Mouse (Mus musculus) heart, adult 9 months (tissue): ENCODE results near the gene Prss36.
A peak's percentile ranks its signal among the peaks of the same experiment; 100 is the strongest.
"Not testable (repeated sequence)": the region's sequence is repeated elsewhere in the genome, so short reads cannot be mapped to it uniquely, and the experiment has no call there.

Experiments used
- DNase-seq, 2 experiments: peaks; one replicate each; pipeline ENCODE4 v3.0.0; 2022; ENCODE audit warnings: low spot score in 2 of 2

Prss36 gene

GRCm38 (mm10) chr7:127946470-127947023, at the start of gene Prss36:
TSS of gene Prss36 (minus strand) at chr7:127946725.
- DNase-seq: no peak

- DNase-seq: peak; percentile 43 to 57
Measured at GRCm38 (mm10) chr7:127993341-127993977, 46.9 kb upstream of the Prss36 start, which contains the start of gene Pycard. TSS of gene Pycard (minus strand) at chr7:127993867.

DNA sequence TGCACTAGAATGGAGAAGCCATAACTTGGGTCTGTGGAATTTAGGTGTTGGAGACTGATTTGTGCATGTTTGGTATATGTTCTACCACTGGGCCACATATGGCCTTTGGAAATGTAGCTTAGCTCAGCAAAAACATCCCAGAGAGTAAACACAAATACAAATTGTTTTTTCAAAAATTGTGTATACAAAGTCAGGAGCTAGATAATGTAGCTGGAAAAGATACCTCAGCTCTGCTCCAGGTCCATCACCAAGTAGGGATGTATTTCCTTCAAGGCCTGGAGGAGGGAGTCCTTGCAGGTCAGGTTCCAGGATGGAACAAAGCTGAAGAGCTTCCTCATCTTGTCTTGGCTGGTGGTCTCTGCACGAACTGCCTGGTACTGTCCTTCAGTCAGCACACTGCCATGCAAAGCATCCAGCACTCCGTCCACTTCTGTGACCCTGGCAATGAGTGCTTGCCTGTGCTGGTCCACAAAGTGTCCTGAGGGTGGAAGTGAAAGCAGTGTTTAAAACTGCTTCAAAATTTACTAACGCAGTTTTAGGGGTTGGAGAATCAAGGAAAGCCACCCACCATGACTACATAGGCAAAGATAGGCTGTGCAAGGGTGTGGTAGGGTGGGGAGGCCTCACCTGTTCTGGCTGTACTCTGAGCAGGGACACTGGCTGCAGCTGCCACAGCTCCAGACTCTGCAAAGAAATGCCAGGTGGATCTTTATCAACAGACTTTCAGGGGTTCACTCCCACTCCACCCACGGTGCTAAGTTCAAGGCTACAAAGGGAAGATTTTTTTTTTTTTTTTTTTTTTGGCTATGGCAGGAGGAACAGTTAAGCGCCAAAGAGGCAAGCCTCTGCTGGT, 46.2 kb upstream of the Prss36 start:
- no peak for DNase-seq

DNA sequence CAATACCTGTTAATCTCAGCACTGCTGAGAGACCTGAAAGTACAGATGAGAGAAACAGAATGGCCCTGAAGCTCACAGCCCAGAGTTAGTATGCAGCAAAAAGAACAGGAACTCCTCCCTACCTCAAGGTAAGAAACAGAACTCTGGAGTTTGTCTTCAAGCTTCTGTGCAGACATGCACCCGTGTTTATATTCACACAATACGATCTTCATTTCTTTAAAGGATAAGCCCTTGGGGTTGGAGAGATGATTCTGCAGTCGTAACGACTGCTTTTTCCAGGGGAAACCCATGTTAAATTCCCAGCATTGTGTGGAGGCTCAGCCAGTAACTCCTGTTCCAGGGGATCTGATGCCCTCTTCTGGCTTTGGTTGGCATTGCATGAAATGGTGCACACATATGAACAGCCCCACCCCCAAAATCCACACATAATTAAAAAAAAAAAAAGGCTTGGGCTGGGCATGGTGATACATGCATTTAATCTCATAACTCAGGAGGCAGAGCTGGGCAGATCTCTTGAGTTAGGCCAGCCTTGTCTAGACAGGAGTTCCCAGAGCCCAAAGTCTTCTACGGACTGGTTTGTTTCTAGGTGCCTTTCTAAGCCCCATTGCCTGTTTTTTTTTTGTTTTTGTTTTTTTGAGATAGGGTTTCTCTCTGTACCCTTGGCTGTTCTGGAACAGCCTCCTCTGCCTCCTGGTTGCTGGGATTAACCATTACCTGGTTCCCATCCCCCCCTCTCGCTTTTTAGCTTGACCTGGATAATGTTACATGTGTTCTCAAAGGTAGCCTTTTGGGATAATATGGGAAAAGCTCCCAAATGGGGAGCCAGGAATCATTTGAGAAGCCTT, 45.3 kb upstream of the Prss36 start:
- peak; percentile 45 to 58 for DNase-seq

DNA sequence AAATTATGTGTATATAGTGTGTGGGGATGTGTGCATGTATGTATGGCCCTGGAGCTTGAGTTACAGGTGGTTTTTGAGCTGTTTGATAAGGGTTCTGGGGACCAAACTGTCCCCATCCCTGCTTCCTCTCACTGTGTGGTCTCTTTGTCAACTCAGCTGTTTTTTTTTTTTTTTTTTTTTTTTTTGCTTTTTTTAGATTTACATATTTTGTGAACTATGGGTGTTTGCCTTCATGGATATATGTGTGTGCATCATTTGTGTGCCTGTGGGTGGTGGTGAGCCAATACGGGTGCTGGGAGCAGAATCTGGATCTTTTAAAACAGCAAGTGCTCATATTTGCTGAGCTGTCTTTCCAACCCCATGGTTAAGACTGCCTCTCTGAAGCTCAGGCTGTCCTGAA, 42.4 kb upstream of the Prss36 start:
- no peak for DNase-seq

DNA sequence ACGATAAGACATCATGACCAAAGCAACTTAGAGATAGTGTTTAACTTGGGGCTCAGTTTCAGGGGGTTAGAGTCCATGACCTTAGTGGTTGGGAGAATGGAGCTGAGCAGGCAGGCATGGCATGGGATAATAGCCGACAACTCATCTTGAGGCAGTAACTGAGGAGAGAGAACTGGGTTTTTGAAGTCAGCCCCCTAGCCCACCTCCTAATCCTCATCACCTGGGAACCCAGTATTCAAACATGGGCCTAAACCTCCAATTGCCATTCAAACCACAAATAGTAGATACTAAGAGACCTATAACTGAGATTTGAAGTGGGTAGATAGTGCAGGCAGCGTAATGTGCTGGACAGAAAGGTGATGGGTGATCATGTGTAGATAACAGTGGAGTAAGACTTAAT, 34.1 kb upstream of the Prss36 start:
- no peak for DNase-seq

DNA sequence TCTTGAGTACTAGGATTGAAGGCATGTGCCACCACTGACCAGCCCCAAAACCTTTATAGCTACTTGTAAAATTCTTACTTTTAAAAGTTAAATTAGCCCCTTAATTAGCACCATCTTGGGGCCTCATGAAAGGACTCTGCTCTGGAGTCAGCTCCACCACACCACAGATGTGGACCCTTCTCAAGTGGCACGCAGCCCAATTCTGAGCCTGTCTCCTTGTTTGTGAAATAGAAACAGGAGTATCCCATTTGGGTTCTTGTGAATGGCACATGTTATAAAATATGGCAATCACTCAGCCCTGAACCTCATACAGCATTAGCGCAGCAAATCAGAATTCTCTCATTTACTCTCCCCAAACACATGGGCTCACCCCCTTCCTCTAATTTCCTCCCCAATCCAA, 32.3 kb upstream of the Prss36 start:
- no peak for DNase-seq

- DNase-seq: peak; percentile 36 to 47
Measured at GRCm38 (mm10) chr7:127974413-127974930, 27.9 kb upstream of the Prss36 start.

GRCm38 (mm10) chr7:127967922-127968828, 21.6 kb upstream of the Prss36 start:
- peak; percentile 81 to 84 for DNase-seq

GRCm38 (mm10) chr7:127967004-127967921, 20.7 kb upstream of the Prss36 start, which contains the start of gene Fus:
TSS of gene Fus (plus strand) at chr7:127967457.
- DNase-seq: peak; percentile 95 to 96

DNA sequence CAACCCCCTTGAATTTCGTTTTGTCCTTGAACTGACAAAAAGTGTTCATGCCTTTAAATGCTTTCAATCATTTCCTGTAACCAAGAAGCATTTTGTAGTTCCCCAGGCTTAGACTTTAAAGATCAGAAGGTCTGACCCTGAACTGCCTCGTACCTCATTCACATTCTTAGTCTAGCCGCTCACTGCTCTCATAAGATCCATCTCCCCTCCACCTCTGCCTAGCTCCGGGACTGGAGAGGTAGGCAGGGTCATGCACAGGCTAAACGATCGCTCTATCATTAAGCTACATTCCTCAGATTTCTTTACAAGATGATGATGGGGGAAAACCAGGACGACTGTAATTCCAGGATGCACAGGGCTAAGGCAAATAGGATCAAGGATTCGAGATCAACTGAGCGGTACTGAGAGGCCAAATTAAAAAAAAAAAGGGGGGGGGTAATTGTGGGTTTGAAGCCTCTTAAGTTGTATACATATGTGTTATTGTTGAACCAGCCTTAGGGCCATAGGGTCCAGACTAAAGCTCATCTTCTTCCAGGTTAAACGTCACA, 19.9 kb upstream of the Prss36 start:
- DNase-seq: no peak

DNA sequence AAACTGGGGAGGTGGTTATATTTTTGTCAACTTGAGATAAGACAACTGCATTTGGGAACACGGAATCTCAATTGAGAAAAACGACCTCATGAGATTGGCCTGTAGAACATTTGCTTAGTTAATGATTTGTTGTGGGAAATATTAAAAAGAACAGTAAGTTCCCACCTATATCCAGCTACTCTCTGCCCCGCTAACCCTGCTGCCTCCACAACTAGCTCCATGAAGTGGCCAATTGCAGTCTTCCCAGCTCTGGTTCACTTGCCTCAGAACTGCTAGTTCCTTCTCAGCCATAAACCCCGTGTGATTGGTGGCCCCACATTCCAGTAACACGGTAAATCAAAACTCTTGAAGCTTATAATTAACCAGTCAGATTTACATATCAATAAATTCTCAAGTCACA, 12.8 kb upstream of the Prss36 start:
- DNase-seq: no peak

- no peak for DNase-seq
Measured at GRCm38 (mm10) chr7:127952864-127953581, 6.5 kb upstream of the Prss36 start.

- DNase-seq: peak in 1 of 2 experiments; percentile 24
Measured at GRCm38 (mm10) chr7:127944614-127945013, 1.9 kb downstream of the Prss36 start.

- DNase-seq: not testable (repeated sequence)
Measured at GRCm38 (mm10) chr7:127942097-127942496, 4.4 kb downstream of the Prss36 start.

GRCm38 (mm10) chr7:127936216-127936884, 10.2 kb downstream of the Prss36 start:
- no peak for DNase-seq

GRCm38 (mm10) chr7:127935748-127936159, 10.8 kb downstream of the Prss36 start:
- no peak for DNase-seq
